Mouse (Mus musculus): ENCODE results near the gene Arid4b.
"Not testable (repeated sequence)": the region's sequence is repeated elsewhere in the genome, so short reads cannot be mapped to it uniquely, and the experiment has no call there.

The Arid4b gene

DNA sequence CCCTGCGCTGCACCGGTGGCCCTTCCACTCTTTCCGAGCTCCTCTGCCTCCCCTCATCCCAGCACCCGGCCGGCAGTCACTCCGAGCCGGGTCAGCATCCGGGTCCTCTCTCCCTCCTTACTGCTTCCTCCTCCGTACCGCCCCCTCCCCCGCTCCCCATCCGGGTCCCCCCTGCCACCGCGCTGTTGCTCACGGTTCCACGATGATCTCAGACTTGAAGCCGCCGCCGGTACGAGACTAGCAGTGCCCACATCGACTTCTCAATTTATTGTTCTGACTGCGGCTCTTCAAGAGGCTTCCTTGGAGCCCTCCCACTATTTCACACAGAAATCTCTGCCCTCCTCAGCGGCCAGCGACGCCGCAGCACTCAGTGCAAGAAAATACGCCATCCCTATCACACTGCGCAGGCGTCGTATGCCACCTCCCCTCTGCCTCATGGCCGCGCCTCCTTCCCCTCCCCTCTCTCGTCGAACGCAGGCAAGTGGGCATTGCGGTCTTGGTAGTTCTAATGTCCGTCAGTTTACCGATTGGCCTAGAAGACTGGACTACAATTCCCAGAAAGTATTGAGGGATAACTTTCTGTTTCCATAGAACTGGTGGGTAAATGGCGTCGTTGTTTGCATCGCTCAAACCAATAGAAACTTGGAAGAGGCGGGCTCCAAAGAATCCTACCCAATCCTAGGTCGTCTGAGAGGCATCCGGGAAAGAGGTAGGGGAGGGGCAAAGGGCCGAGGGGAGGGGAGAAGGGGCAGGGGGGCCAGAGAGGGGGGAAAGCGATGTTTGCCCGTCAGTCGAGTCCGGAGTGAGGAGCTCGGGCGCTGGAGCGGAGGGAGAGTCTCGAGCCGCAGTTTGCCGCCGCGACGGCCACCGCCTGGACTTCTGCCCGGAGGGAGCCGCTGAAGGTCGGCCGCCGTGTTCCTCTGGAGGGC is at the start of gene Arid4b, which contains the start of gene Ggps1:
Gene Arid4b (plus strand): TSS at position 220 of the 929 bp plus-strand sequence.
Gene Ggps1 (minus strand): TSS at position 476 of the 929 bp plus-strand sequence.
- DNase-seq, result peak; percentile 91

- no peak for DNase-seq
These were observed 49.0 kb upstream of the Arid4b start for GRCm38 (mm10) chr13:14014001-14014400.

- DNase-seq, result no peak
These were observed 48.5 kb upstream of the Arid4b start for GRCm38 (mm10) chr13:14014540-14014939.

DNA sequence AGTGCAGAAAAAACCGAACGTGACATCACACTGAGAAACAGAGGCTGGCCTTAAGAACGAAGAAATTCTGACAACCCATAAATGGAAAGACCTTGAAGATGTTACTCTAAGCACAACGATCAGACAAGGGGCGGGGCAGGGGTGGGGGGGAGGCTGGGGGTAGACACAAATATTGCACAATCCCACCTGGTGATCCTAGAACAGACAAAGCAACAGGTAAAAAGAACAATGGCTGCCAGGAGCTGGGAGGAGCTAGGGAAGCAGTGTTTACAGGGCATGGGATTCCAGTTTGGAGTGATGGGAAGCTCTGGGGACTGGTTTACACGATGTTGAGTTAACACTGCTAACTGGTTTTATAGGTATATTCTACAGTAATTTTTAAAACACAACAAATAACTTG is 47.4 kb upstream of the Arid4b start:
- no peak for DNase-seq

DNA sequence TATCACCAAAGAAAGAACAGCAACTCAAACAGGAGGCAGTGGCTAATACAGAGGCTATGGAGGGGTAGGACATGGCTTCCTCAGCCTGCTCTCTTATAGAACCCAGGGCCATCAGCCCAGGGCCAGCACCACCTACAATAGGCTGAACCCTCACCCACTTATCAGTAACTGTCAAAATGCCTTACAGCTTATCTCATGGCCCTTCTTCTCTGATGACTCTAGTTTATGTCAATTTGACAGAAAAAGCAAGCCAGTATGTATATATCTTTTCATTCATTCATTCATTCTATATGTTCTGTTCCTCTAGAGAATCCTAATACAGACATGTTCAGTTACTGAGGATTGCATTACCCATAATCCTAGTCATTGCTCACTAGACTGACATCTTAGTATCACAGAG is 44.7 kb upstream of the Arid4b start:
- DNase-seq, result no peak

- no peak for DNase-seq
These were observed 44.2 kb upstream of the Arid4b start for GRCm38 (mm10) chr13:14018852-14019251.

DNA sequence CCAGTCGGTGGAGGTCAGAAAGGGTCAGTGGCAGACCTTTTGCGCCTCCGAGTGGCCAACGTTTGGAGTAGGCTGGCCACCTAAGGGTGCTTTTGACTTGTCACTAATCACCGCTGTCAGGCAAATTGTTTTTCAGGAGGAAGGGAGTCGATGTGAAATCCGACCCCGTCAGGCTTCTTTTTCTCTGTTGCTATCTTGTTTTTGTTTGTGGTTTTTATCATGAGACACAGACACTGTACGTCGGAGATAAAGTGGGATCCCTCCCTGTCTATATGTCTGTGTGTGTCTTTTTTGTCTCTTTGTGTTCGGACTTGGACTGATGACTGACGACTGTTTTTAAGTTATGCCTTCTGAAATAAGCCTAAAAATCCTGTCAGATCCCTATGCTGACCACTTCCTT is 41.6 kb upstream of the Arid4b start:
- not testable (repeated sequence) for DNase-seq

DNA sequence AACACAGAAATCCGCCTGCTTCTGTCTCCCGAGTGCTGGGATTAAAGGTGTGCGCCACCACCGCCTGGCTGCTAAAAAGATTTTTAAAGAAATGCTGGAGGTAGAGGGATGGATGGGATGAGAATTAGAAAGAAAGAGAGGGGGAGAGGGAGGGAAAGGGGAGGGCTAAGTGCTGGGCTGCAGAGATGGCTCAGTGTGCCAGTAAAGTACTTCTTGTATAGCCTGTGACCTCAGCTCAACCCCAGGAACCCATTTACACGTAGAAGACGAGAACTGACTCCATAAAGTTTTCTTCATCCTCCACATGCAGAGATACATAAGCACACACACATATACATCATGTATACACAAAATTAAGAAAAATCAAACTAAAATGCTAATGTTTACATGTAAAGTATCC is 37.5 kb upstream of the Arid4b start:
- no peak for DNase-seq

- DNase-seq, result no peak
These were observed 36.7 kb upstream of the Arid4b start for GRCm38 (mm10) chr13:14026154-14026820.

DNA sequence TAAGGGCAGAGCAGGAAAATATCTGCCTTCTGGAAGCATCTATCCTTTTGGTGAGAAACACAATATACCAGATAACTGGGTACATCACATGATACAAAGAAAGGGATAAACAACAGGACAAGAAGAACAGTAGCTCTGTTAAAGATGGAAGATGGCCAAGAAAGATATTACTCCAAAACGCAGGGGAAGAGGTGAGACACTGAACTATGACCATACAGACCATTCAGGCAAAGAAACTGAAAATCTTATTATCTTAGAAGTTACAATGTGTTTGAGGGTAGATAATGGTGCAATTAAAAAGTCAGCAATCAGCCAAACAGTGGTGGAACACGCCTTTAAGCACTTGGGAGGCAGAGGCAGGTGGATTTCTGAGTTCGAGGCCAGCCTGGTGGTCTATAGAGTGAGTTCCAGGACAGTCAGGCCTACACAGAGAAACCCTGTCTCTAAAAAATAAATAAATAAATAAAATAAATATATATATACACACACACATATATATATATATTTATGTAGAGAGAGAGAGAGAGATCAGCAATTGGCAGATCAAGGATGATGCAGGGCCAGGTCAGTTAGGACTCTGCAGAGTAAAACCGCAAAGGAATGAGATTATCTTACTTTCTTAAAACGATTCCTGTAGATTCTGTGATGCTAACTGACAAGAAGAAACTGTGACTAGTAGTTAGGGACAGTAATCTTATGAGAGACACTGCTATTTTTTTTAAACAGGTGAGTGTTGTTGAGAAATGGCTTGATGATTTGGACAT is 29.5 kb upstream of the Arid4b start:
- no peak for DNase-seq

DNA sequence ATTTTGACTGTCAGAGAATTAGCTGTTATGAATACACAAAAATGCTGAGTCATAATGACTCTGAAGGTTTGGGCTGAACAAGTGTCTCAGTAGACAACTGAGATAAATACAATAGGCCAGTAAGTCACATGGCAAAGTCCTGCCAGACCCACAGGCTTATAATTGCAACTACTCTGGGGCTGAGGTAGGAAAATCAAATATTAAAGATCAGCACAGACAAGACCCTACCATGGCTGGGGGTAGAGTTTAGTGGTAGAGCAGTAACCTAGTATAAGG is 29.0 kb upstream of the Arid4b start:
- no peak for DNase-seq

- DNase-seq, result not testable (repeated sequence)
These were observed 27.7 kb upstream of the Arid4b start for GRCm38 (mm10) chr13:14035352-14035751.

DNA sequence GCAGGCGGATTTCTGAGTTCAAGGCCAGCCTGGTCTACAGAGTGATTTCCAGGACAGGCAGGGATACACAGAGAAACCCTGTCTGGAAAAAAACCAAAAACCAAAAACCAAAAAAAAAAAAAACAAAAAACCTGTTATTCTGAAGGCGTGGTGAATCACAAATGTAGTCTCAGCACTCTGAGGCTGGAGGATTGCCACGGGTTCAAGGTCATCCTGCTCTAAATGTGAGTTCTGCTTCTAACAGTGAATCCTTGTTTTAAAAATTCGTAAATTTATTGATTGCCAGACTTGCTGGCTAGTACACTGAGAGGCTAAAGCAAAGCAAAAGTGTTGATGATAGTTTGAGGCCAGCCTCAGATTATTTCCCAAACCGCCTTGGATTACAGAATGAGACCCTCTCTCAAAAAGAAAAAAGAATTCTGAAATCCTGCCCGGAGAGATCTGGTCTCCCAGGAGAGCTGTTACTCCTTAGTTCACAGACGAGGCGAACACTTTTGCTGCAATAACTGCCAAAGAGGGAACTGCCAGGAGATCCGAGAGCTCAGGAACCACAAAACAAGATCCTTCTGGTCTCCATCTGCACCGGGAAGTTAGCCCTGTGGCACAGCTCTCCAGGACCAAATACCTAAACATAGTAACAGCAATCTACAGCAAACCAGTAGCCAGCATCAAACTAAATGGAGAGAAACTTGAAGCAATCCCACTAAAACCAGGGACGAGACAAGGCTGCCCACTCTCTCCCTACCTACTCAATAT is 27.0 kb upstream of the Arid4b start:
- no peak for DNase-seq

- DNase-seq, result no peak
These were observed 24.1 kb upstream of the Arid4b start for GRCm38 (mm10) chr13:14038911-14039291.

DNA sequence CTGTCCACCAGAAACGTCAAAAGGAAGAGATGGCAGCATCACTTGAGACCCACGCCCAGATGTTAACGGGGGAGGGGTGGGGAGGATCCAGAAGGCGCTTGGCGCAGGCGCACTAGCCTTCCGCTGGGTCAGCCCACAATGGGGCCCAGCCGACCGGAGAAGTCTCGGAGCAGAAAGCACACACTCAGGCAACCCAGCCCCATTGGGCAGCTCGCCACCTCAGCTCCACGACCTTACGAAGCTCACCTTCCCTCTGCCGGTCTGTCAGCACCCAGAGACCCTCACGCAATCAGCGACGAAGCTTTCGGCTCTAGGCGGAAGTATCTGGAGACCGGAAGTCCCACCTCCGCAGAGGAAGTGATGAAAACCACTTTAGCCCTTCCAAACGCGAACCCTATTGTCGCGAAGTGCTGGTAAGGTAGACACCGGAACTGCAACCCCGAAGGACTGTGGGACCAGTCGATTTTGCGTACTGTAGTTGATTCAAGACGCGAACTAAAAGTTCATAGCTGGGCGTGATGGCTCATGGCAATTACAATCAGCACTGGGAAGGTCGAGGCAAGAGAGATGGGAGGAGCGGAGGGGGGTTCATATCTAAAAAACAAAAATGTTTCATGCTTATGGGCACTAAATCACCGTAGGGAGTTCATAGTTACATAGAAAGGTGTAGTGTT is 23.6 kb upstream of the Arid4b start, which contains the start of gene Tbce:
Gene Tbce (minus strand): TSS at position 347 of the 674 bp plus-strand sequence.
- DNase-seq, result peak; percentile 91

- no peak for DNase-seq
These were observed 22.8 kb upstream of the Arid4b start for GRCm38 (mm10) chr13:14040186-14040585.

- DNase-seq, result no peak
These were observed 19.2 kb upstream of the Arid4b start for GRCm38 (mm10) chr13:14043851-14044250.

DNA sequence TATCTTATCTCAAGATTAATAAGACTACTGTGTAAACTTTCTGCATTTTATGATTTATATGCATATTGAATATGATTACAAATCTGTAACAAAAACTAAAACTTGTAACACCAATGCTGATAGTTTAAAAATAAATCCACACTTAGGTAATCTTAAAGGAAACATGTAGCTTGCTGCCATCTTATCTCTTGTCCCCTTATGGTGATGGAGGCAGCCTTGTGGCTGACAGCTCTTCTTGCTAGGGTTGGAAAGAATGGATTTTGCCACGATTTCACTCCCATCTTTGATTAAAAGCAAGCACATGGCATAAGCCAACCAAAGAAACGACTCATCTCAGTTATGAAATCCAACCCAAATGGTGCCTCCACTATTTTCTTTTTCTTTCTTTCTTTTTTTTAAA is 18.5 kb upstream of the Arid4b start:
- DNase-seq, result no peak

- DNase-seq, result no peak
These were observed 13.2 kb upstream of the Arid4b start for GRCm38 (mm10) chr13:14049878-14050277.

GRCm38 (mm10) chr13:14056801-14057200 is 6.2 kb upstream of the Arid4b start:
- no peak for DNase-seq

DNA sequence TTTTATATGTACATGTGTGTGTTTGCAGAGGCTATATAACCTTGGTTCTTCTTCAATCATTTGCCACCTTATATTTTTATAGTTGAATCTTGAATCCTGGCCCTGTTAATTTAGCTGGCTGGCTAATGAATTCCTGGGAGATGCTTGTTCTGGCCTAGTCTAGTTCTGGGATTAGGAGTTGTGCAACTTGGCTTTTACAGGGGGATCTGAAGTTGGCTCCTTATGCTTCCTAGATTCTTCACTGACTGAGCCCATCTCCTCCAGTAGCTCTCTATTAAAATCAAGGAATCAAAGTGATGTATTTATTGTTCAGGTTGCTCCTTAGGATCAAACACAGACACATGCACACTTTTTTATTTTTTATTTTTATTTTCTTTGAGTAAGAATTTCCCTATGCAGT is 3.5 kb upstream of the Arid4b start:
- DNase-seq, result no peak

Measured in right cerebral cortex, postnatal 14 days (tissue).